Mouse (Mus musculus) splenic B cell, adult 2 months (primary cell): ENCODE measurements at regions not wholly inside any gene's neighbourhood (a gene's known extent, or its start where the extent isn't known, plus 50 kb on each side); places are given as distances from the start of the nearest gene placed in this dataset.

ENCODE experiments used
- DNase-seq: peaks from one replicate; pipeline ENCODE4 v3.0.0-alpha.2; 2011; ENCODE audit warnings: low read depth, low spot score
- H3K27me3 ChIP-seq: 2 replicates; pipeline ENCODE4 v1.6.1; 2012; ENCODE audit warnings: mild to moderate bottlenecking, low read length, moderate library complexity, mixed read lengths; ENCODE audit not compliant: control insufficient read depth, poor library complexity, insufficient read depth, severe bottlenecking
- H3K36me3 ChIP-seq: 2 replicates; pipeline ENCODE4 v1.6.1; 2012; ENCODE audit warnings: mild to moderate bottlenecking, low read length, moderate library complexity, mixed read lengths; ENCODE audit not compliant: control insufficient read depth, poor library complexity, insufficient read depth, severe bottlenecking

DNA sequence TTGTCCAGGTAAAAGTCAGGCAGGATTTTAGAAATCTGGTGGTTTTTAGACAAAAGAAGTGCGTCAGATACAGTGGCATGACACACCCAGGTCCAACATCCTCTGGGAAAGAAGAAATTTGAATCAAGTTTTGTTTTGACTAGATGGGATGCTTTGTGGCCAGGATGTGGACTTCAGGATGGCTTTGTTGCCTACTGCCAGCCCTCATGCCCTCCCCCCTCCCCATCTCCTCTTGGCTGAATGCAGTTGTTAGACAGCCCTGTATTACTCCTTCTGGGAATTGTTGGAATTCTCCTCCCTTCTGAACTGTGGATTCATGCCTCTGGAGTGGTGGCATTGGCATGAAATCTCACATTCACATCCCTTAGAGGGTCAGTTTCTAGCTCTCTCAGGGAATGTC is 104.3 kb upstream of the Rai14 start:
- no peaks in the 10 kb centered on the region for H3K36me3 ChIP-seq
- no peak for DNase-seq

GRCm38 (mm10) chr15:10823933-10824332 is 109.5 kb upstream of the Rai14 start:
- H3K36me3 ChIP-seq: no peaks in the 10 kb centered on the region
- H3K27me3 ChIP-seq: no peaks in the 10 kb centered on the region; the same call in 1 of the 2 replicates
- no peak for DNase-seq

More for the DNA sequence above, 104.3 kb upstream of the Rai14 start:
- H3K27me3 ChIP-seq: no peaks in the 10 kb centered on the region; the same call in 1 of the 2 replicates

DNA sequence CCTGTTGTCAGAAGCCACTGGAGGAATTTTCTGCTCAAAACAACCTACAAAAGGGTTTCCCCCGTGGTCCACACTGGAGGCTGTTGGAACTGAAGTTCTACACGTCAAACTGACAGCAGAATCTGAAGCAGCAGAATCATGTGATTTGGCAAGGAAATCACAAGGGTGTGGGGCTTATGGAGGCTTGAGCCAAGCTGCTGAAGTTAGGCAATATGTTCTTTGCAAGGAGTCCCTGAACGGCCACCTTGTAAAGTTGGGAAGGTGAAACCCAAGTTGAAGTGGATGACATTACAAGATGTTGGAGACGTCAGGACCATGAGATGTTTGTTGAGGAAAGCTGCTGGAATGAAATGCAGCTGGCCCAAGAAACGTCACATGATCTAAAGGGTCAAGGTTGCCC is 115.2 kb upstream of the Rai14 start:
- no peak for DNase-seq
- Histone ChIP-seq H3K27me3 (no peaks in the 10 kb centered on the region), H3K36me3 (no peaks in the 10 kb centered on the region)

DNA sequence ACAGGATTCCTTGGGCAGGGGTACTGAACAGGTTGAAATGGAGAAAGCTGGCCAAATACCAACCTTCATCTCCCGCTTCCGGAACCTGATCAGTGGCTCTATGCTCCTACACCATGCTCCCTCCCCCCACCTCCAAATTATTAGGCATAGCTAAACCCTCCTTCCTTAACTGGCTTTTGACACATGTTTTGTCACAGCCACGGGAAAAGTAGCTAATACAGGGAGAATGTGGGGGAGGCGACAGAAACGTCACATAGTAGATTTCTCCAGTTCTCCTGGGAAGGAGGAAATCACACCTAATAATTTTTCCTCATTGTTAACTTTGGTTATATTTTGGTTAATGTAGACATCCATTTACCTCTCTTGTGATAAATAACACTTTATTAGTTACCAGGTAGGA is 116.1 kb upstream of the Rai14 start:
- DNase-seq: no peak
- H3K36me3 ChIP-seq: no peaks in the 10 kb centered on the region
- H3K27me3 ChIP-seq: no peaks in the 10 kb centered on the region

GRCm38 (mm10) chr15:10831106-10831505 is 116.7 kb upstream of the Rai14 start:
- Histone ChIP-seq H3K36me3 (no peaks in the 10 kb centered on the region), H3K27me3 (no peaks in the 10 kb centered on the region)
- no peak for DNase-seq

DNA sequence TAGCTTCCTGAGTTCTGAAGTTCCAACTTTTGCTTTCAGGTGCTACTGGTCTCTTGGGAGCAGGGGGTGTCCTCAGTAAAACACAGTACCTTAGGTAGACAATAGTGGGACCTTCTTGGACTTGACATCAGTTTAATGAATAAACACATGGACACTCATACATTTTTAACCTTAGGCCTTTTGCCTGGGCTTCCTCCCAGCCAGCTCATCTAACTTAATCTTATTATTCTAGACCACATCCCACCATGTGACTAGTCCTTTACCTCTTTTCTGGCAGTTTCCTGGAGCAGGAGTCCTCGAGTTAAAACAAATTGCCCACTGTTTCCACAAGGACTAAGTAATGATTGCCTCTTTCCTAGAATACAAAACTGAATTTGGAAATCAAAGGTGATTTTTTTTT is 117.9 kb upstream of the Rai14 start:
- Histone ChIP-seq H3K36me3 (no peaks in the 10 kb centered on the region), H3K27me3 (no peaks in the 10 kb centered on the region)
- no peak for DNase-seq

- no peak for DNase-seq
- Histone ChIP-seq H3K27me3 (no peaks in the 10 kb centered on the region), H3K36me3 (no peaks in the 10 kb centered on the region)
Observed at GRCm38 (mm10) chr15:10833866-10834571, 118.1 kb upstream of the C1qtnf3 start.

DNA sequence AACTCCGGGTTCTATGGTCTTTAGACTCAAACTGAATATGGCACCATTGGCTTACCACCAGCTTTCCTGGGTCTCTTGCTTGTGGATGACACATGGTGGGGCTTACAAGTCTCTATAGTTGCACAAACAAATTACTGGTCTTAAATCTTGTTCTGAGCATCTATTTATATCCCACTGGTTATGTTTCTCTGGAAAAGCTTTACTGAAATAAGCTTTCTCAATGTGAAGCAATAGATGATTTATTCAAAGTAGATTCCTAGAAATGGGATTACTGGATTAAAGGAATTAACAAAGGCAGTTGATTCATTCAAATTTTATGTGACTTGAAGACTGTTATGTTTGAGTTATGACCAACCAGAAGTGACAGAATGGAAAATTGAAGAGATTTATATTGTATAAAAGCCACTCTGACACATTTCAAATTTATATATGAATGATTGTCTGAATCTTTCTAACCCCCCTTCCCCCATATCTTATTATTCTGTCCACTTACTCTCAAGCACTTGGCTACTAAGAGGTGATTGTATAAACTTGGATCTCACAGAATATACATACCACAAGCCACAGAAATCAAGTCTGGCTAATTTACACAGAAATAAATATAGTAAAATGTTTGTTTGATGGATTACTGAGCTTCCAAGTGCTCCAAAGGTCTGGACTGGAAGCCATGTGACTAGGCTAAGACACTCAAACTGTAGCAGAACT is 113.4 kb upstream of the C1qtnf3 start:
- DNase-seq: no peak
- H3K36me3 ChIP-seq: no peaks in the 10 kb centered on the region
- H3K27me3 ChIP-seq: no peaks in the 10 kb centered on the region

DNA sequence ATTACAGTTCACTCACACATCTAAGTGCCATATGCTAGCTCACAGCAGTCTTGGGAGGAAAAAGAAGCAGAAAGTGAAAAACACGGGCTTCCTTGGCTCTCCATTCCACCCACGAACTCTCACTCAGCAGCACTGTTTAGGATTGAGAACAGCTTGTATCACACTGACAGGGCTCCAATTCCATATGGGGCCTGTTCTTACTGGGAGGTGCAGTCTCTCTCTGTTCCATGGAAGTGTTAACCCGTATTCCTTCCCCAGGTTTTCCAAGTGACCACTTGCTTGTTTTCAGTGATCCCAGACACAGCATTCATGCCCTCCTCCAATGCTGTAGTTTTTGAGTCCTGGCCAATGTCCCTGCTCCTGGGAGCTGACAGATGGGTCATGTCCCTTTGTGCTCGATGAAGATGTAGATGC is 111.5 kb upstream of the C1qtnf3 start:
- no peak for DNase-seq

GRCm38 (mm10) chr15:10843060-10843695 is 109.0 kb upstream of the C1qtnf3 start:
- DNase-seq: no peak
- H3K36me3 ChIP-seq: no peaks in the 10 kb centered on the region
- H3K27me3 ChIP-seq: no peaks in the 10 kb centered on the region

More for the DNA sequence above, 111.5 kb upstream of the C1qtnf3 start:
- no peaks in the 10 kb centered on the region for H3K36me3 ChIP-seq
- no peaks in the 10 kb centered on the region for H3K27me3 ChIP-seq

GRCm38 (mm10) chr15:10846722-10847121 is 105.4 kb upstream of the C1qtnf3 start:
- Histone ChIP-seq H3K36me3 (no peaks in the 10 kb centered on the region), H3K27me3 (no peaks in the 10 kb centered on the region)
- no peak for DNase-seq

DNA sequence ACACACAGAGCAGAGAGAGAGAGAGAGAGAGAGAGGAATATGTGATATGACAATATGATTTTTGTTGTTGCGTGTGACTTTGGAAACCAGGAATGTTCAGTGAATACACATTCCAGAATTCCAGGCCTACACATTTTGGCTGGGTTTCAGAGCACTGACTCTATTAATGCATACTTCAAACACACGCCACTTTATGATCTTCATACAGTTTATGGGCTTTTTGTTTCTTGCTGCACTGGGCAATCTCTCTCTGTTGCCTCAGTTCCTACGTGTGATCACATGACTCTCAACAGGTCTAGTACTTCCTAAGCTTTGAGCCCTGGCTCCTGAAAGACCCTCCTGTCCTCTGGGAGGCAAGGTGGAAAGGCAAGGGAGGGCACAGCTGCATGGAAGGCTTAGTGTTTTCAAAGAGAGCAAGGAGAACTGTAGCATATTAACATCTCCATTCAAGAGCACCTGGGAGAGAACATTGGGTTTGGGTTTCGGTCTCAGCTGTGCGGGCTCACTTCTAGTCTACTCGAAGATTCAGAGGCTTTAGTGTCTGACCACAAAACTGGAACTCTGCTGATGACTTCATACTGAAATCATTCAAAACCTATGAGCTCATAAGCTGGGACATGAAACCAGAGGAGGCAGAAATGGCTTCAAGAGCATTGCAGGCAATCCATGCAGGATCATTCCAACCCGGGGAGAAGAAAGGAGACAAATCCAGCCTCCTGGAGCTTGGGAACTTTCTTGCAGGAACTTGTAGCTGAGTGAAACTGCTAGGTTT is 87.9 kb upstream of the C1qtnf3 start:
- Histone ChIP-seq H3K27me3 (no peaks in the 10 kb centered on the region), H3K36me3 (no peaks in the 10 kb centered on the region)
- DNase-seq: no peak

DNA sequence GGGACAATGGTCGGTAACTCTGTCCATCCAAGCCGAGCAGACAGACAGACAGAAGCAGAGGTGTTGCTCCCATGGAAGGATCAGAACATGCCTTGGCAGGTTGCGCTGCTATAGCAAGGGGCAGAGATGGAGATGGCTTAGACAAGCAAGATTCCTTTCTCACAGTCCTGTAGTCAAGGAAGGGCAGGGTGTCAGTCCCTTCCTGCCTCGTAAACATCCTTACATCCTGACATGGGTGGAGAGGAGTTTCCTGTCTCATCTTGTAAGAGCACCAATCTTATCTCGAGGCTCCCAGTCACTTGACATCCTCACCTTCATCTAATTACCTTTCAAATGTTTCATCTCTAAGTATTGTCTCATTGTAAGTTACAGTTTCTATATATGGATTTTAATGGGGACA is 87.0 kb upstream of the C1qtnf3 start:
- DNase-seq: no peak
- Histone ChIP-seq H3K27me3 (no peaks in the 10 kb centered on the region), H3K36me3 (no peaks in the 10 kb centered on the region)

- DNase-seq: no peak
- Histone ChIP-seq H3K36me3 (no peaks in the 10 kb centered on the region), H3K27me3 (no peaks in the 10 kb centered on the region)
Observed at GRCm38 (mm10) chr15:10866794-10867193, 85.3 kb upstream of the C1qtnf3 start.

DNA sequence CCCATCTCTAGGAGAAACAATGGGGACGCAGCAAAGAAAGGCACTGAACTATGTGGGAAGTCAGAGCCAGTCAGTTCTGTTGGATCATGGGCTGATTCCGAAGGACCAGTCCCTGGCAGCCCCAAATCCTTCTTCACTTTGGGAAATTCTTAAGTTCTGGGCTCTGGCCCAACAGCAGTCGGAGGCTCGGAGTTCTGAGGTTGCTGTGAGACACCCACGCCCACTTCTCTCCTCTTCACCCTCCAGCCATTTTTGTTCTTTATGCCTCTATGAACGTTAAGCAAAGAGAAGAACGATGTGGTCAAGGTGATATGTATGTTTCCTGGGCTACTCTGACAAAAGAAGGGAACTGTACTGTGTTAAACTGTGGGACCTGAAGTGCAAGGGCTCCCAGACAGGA is 84.0 kb upstream of the C1qtnf3 start:
- H3K36me3 ChIP-seq: no peaks in the 10 kb centered on the region
- H3K27me3 ChIP-seq: no peaks in the 10 kb centered on the region
- DNase-seq: no peak
